Mouse (Mus musculus) brain, embryonic 18.5 days (tissue): ENCODE measurements at regions not wholly inside any gene's neighbourhood (a gene's known extent, or its start where the extent isn't known, plus 50 kb on each side); places are given as distances from the start of the nearest gene placed in this dataset.

Experiments
- DNase-seq: peaks from one replicate; pipeline ENCODE4 v3.0.0-alpha.2; 2012; ENCODE audit warnings: low read depth, low spot score

DNA sequence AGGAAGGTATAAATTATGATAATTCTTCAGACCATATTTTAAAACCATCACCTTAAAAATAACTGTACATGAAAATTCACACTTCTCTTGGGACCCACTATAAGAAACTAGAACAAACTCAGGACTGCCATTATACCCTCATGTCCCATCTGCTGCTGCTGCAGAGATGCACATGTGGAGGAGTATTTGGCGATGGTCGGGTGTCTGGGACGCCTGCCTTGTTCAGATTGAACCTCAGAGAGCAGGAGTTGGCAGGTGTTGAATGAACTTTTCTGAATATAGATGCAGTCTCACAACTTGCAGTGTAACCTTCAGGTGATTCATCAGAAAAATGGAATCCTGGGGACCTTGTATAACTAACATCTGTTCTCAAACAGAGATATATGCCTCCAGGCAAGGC is 1338.0 kb downstream of the Slc22a22 start:
- no peak for DNase-seq

DNA sequence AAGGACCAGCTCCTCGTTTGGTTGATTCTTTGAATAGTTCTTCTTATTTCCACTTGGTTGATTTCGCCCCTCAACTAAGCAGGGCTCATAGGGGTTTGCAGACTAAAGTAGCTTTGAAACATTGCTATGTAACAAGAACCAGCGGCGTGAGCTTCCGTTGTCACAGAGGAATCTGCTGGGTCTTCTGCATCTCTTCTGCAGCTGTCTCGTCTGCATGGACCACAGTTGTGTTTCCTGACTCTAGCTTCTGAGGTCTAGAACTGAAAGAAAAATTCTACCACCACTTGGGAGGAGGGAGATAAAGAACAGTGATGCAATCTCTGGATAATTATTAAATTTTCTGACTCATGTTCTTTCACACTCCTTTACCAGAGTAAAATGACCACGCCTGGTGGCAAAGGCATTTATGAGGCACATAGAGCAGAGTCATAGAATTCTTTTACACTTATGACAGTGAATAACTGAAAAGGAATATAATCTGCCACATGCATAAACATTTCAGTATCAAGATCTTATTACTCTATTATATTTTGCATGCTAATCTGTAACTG is 1340.9 kb downstream of the Slc22a22 start:
- DNase-seq: no peak

DNA sequence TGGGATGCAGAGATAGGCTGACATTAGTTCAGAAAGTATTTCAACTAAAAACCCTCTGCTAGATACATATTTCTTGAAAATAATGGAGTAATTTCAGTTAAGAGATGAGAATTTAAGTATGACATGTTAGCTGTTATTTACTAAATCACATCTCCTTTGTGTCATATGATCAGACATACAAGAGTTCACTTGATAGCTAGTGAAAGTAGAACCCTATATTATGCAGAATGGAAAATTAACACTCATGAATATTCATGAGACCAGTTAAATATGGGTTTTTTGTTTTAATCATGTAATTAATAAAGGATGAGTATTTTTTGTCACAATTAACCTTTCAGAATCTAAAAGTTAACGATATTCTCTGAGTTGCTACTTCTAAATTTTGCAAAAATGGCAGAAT is 1349.4 kb downstream of the Slc22a22 start:
- no peak for DNase-seq

DNA sequence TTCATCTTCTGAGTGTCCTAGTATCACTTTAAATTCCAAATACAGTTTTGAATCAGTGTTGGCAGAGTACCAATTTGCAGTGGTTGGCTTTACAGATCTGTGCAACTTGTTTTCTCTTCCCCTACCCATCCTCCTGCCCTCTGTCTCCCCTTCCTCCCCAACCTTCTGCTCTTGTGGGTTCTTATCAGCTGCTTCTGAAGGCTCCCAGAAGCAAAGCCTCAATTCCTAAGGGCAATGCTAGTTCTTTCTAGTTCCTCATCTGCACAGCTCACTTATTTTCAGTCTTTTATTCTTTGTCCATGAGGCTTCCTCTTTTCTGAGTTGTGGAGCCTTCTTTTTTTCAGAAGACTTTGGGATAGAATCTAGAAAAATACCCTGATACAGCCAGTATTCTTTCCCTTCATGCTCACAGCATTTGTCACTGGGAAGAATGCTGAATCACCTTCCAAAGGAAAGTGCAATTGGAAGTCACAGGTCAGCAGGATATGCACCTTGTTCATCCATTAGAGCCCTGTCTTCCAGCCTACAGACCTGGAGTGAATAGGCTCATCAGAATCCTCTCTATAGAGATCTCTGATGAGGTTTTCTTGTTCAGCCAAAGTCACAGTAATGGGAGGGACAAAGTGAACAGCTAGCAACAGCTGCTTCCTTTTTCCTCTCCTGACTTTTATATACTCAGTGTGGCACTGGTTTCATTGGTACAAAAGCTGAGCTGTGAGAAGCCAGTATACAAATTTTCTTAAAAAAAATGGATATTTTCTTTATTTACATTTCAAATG is 1357.9 kb downstream of the Slc22a22 start:
- DNase-seq: no peak

DNA sequence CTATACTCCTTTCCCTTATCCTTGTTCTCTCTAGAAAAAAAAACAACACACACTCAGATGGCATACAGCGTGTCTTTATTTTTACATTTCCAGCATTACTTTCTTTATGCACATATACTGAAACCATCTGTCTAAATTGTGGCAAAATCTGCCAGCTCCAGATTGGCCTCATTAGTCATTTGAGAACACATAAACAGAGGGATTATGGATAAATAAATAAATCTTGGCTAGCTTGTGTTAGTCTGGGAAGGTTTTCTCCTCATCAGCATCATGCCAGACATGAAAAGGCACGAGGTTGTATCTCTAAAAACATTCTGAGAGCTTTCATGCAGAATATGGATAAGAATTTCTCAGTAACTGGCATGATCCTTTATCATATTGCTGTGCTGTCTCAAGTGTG is 1369.1 kb downstream of the Slc22a22 start:
- peak; percentile 75 for DNase-seq

DNA sequence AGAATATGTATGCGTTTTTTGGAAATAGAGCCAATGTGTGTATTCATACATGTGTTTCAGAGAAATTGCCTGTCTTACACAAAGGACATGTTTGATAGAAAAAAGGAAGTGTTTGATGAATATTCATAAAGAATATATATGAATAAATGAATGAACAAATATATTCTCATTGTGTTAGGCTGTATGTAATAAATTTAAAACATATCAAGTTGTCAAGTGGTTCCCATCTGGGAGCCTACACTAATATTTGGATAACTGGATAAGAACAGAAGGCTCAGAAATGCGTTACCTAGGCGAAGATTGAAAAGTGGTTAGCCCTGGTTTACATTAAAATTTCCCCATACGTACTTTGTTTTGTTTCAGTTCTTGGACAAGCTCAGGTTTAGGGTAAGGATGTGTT is 1369.7 kb downstream of the Slc22a22 start:
- DNase-seq: no peak

DNA sequence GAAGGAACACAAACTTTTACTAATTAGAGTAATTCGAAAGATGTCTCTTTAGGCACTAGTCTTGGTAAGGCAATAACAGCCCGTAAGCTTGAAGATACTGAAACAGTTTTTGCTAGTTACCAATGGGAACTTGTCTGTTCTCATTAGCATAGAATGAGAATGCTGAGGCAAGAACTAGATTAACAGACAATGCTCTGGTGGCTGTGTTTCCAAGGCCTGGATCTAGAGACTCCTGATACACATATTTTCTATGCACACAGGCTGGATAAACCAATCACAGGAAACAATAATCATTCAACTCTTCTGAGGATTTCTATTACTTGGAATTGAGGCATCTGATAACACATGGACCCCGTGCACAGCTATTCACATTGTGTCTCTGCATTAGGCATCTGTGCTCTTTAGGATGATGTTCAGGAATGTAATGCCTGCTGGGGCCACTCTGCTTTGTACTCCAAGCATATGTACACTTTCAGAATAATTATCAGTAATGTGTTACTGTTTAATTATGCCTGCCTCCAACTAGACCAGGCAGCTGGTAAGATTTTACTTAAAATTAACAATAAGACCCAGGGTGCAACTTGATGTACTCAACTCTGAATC is 1377.2 kb downstream of the Slc22a22 start:
- DNase-seq: no peak

DNA sequence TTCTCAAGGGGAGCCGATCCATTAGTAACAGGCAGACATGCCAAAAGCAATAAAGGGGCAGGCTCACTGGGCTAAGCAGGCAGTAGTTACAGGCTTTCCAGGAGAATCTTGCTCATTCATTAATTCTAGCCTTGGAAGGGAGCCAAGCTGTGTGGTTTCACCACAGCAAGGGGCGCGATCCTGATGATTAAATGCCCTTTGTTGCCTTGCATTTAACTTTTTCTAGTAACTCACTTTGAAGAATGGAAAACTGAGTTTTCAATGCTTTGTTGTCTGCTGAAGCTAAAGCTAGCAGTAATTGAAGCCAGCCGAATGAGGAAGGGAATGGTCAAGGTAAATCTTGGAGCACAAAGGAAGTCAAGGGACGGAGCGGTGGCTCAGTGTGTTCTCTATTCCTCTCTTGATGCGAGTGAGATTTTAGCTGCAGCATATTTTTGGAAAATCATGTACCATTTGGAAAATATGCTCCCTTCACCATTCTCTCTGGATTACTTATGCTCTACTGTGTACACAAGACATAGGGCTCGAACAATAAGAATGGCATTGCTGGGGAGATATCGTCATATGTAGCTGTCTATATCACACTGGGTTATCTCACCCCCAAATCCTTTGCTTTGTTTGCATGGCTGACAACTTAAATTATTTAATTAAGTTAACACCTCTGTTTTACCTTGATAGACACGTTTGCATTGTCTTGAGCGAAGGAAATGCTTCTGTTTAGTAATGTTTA is 1399.4 kb downstream of the Slc22a22 start:
- peak; percentile 14 for DNase-seq

DNA sequence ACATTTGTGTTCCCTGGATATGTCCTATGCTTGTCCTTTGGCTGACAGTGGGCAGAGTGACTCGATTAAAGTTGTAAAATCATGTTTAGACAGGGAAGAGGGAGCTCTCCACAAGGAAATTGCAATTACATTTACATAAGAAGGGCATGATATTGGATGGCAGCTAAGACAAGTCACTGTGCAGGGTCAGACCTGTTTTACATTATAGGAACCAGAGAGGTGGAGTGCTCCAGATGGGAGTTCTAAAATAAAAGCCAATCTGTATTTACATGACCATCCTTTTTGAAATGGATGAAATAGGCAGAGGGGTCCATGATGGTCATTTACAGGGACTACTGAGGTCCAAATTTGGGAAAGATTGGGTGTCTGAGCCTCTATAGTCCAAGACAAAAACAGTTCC is 1400.3 kb downstream of the Slc22a22 start:
- no peak for DNase-seq

DNA sequence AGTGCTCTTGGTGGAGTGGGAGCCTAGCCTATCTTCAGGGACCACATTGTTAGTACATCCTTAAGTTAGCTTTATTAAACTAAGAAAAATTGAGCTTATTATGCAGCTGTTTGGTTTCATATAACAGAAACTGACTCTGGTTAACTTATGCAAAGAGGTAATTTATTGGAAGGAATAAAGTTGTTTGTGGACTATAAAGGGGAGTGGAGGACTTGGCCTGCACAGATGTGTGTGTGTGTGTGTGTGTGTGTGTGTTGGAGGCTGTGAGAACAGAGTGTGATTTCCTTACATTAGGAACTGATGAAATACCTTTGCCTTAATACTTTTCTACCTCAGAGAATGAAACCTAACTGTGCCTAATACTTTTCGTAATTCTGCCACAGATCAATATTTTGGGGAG is 1400.7 kb downstream of the Slc22a22 start:
- DNase-seq: no peak

DNA sequence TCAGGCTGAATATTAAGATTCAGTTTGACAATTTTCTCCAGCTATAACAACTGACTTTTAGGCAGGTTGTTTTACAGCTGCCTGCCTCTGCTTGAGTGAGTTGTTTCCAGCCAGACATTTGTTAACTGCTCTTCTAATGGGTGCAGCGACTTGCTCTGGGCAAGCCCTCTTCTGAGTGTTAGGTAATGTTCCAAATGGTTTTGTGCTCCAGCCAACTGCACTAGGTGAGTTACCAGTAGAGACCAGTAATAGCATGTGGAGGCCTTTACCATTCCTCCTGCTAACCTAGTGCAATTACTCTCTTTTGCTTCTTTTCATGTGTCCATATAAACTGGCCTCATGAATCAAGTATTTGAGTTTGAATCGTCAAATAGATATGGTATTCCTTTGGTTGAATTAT is 1407.9 kb downstream of the Slc22a22 start:
- DNase-seq: no peak

DNA sequence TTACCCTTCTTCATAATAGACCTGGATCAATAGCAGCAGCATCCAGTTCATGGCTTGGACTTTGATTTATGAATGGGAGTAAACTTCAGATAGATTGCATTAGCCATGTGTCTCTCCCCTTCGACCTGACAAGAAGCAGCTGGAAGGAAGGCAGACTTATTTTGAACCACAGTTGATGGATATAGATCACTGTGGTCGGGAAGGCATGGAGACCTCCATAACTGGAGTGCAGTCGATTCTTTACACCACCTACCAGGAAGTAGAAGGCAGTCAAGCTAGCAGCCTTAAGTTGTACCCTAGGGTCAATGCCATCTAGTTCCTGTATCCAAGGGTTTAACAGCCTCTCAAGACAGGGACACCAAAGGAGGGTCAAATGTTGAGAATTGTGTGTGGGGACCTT is 1410.2 kb downstream of the Slc22a22 start:
- no peak for DNase-seq

DNA sequence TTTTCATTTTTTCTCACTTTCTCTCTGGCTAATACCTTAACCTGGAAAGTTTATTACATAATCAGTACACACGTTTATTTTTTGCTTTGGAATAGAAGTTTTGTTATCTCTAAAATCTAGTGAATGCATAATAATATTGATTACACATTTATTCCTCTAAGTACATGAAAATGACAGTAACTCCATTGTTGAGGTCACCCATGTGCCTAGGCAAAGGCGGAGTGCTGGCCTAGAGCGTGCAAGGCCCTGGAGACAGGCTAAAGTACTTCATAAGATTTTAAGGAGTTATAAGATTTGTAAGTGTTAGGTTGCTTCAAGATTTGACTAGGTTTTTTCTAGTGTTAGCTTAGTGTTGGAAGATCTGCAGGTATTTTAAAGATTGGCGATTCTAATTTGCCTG is 1410.9 kb downstream of the Slc22a22 start:
- no peak for DNase-seq

DNA sequence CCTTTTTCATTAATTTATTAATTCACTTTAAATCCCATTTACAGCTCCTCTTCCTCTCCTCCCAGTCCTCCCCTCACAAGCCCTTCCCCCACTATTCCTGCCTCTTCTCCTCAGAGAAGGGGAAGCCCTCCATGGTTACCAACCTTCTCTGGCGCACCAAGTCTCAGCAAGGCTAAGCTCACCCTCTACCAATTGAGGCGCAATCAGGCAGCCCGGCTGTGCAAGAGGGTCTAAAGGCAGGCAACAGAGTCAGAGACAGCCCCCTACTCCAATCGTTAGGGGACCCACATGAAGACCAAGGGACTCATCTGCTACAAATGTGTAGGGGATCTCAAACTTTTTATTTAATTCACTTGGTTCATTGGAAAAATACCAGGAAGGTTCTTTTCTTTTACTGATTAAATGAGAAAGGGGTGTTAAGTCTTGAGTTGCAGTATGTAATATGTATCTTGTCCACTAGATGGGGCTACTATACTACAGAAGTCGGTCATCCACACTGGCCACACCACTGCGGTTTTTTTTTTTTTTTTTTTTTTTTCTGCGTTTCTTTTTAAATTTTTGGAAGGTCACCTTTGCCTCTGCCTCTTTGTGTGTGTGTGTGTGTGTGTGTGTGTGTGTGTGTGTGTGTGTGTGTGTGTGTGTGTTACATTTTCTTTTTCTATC is 1411.4 kb downstream of the Slc22a22 start:
- DNase-seq: peak; percentile 60

DNA sequence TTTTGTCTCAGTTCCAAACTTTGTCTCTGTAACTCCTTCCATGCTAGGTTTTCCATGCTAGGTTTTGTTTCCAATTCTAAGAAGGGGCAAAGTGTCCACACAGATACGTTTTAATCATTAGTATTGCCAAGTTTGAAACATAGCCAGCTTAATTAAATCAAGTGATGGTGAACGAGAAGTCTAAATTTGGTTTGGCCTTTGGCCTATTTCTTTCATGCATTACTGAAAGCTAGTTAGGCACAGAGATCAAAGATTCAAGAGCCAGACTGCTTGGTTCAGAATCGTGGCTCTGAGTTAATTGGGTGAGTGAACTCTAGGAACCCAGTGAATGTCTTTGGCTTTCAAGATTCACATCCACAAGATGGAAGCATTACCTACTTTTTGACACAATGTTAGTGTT is 1414.8 kb downstream of the Slc22a22 start:
- no peak for DNase-seq

DNA sequence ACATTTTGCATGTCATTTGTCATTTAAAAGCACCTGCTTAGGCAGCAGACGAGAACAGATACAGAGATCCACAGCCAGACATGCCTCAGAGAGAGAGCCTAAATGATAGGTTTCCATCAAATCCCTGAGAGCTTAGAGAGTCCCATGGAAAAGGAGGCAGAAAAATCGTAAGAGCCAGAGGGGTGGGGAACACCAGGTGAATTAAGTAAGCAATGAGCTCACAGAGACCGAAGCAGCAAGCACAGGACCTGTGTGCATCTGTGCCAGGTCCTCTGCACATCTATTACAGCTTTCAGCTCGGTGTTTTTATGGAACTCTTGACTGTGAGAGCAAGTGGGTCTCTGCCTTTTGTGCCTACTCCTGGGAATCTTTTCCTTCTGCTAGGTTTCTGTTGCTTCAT is 1416.1 kb downstream of the Slc22a22 start:
- no peak for DNase-seq

DNA sequence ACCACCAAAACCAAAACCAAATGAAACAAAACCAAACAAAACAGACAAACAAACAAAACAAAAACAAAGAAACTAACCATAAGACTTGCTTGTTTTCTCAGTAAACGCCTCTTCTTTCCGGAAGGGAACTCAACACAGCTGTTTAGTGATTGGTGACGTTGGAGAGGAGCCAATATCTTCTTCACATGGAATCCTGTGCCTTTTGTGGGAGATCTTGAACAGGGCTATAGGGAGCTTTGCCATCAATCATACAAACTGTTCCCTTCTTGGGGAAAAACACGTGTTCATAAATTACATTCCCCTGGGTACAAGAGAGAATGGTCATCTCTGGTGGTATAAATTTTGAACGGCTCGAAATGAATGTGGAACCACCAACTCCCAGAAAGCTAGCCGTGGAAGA is 1426.7 kb downstream of the Slc22a22 start:
- no peak for DNase-seq

DNA sequence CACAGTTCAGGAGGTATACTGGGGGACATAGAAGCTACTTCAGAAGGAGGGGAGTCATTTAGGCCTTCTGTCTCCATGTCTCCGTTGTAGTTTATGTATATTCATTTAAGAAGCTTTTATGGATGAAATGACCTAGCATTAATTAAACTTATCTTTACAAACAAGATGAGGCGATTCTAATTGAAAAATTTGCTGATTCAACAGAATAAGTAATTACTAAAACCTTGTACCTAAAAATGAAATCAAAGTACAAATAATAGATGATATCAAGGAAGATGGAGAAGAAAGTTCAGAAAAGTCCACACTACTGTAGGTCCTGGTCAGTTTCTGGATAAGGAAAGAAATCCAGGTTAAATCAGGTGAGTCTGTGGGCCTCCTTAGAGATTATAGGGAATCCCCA is 1429.6 kb downstream of the Slc22a22 start:
- DNase-seq: no peak

DNA sequence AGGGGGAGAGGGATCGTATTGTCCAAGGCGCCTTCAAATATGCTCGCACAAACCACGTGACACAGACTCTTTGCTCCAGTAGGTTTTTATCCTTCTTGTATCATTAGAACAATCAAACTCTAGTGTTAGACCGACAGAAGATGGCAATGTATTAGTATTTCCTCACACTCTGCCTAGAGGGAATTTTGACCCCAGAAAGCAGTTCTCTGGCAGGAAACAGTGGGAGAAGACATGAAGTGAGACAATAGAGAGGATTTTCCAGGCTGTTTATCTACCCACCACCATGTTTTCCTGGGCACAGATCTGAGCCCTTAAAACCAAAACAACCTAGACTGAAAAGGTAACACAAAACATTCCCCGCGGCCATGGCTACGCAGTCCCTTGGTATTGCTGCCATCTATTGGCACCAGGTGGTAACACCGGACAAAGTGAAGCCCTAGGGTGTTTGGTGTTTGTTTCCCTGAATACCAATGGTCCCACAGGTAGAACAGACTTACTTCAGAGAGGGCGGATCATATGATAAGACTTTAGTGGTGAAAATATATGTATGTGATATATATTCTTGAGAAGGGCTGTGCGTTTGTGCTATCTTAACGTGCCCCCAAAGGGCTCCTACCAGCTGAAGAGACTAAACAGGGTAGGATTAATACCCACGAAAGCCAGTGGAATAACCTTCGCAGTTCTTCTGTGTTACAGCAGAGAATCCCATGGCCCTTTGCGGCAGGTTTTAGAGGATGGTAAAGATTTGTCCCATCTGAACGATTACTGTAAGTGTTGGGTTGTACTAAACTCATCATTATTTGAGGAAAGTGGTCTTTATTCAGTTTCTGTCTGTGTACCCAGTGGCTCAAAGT is 1430.5 kb downstream of the Slc22a22 start:
- DNase-seq: no peak

DNA sequence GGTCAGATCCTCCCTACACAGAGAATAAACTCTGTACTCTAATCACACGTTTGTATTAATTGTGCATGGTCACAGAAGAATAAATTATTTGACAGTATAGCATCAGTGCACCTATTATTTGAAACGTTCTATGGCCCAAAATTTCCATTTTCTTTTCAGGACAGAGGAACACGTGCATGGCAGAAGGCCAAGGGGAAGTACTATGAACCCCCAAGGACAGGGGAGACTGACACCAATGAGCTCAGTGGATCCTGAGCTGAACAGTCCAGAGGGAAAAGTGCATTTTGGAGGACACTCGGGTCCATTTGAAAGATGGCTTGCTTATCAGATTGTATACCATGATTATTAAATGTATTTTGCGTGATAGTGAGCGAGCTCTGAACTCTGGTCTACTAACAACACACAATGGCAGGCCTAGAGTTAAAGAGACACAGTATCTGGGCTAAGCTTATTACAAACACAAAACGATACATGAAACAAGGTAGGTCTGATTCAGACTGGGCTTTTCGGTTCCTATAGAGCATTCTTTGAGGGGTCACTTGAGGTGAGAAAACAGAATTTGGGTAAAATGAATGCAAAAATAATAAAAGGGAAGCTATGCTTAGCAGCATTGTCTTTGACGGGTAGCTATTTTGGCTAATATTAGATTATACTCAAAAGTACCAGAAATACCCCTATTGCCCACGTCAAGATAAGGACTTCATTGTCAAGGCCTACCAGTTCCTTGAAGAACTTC is 1431.7 kb downstream of the Slc22a22 start:
- no peak for DNase-seq
